Mouse (Mus musculus) forebrain, embryonic 11.5 days (tissue): ENCODE measurements around the gene Tmc3. TPM values are rescaled to one million over a fixed set of nuclear protein-coding genes. Genes with fewer than 3 reads are reported as not detected.

Experiments used
- ATAC-seq: fragments of 200-750 bp; cut with Nextera tagmentation; replicated peaks from 2 replicates; pipeline ENCODE4 v1.8.0; 2017; ENCODE audit warnings: moderate TSS enrichment; ENCODE audit not compliant: low FRiP score
- DNase-seq: peaks from one replicate; pipeline ENCODE4 v3.0.0-alpha.2; 2017; ENCODE audit warnings: low spot score
- H3K27ac ChIP-seq: fragments of 300-500 bp; sonication (generic); 2 replicates; pipeline ENCODE4 v1.5.1; 2014; ENCODE audit warnings: low read depth, low read length
- H3K27me3 ChIP-seq: fragments of 300-500 bp; sonication (generic); 2 replicates; pipeline ENCODE4 v1.6.1; 2014; ENCODE audit warnings: mild to moderate bottlenecking, low read length, mixed read lengths; ENCODE audit not compliant: control insufficient read depth, insufficient read depth
- H3K36me3 ChIP-seq: fragments of 300-500 bp; sonication (generic); 2 replicates; pipeline ENCODE4 v1.6.1; 2014; ENCODE audit warnings: mild to moderate bottlenecking, low read length, moderate library complexity, mixed read lengths; ENCODE audit not compliant: control insufficient read depth, insufficient read depth
- H3K4me1 ChIP-seq: fragments of 300-500 bp; sonication (generic); replicated peaks from 2 replicates; pipeline ENCODE4 v1.6.1; 2014; ENCODE audit warnings: low read length, mixed read lengths; ENCODE audit not compliant: control insufficient read depth, insufficient read depth
- H3K4me2 ChIP-seq: fragments of 300-500 bp; sonication (generic); 2 replicates; pipeline ENCODE4 v1.6.1; 2014; ENCODE audit warnings: low read depth, mild to moderate bottlenecking, low read length, moderate library complexity, mixed read lengths; ENCODE audit not compliant: severe bottlenecking
- H3K4me3 ChIP-seq: fragments of 300-500 bp; sonication (generic); 2 replicates; pipeline ENCODE4 v1.5.1; 2014; ENCODE audit warnings: low read depth, low read length
- H3K9ac ChIP-seq: fragments of 300-500 bp; sonication (generic); 2 replicates; pipeline ENCODE4 v1.6.1; 2014; ENCODE audit warnings: low read length
- H3K9me3 ChIP-seq: fragments of 300-500 bp; sonication (generic); 2 replicates; pipeline ENCODE4 v1.6.1; 2016; ENCODE audit warnings: low read length, mixed read lengths; ENCODE audit not compliant: control insufficient read depth
- WGBS: fragments of 180-500 bp; shearing (Covaris S2); extraction: QIAGEN DNeasy Blood & Tissue Kit; methylation state at CpG from one replicate; pipeline ENCODE4 v1.1.7; 2014; 5-methylcytosine and 5-hydroxymethylcytosine counted together
- polyA plus RNA-seq: library from polyadenylated mRNA; unstranded; fragments of >200 nt; fragmentation: Nextera tagmentation; extraction: Ambion mirVana; gene quantifications from 2 replicates; pipeline ENCODE4 v1.2.1, GENCODE M21; 2014

The Tmc3 gene
- polyA plus RNA-seq, 1 experiment from 2014 or later, result 0.17 TPM

DNA sequence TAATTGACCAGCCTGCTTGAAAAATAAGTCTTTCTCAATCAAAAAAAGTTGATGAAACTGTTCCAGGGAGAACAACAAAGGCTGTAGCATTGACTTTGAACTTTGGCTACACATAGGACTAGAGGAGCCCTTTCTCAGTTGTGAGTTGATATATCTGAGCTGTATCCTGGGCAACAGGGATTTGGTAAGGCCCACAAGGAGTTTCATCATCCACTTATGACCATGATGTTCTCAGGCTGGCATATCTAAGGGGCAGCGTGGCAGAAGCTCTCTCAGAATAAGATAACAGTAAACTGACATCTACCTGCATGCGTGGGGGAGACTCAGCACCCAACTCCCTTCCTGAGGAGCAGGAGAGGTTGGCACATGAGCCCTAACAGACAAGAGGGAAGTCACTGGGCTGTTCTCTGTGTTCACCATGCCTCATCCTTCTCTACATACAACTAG lies 68.9 kb downstream of the Tmc3 start:
- 83% methylated on average over 2 of the region's 2 CpGs for WGBS
- H3K4me3 ChIP-seq, result no peak overlapping the region
- H3K36me3 ChIP-seq, result no peaks in the 10 kb centered on the region
- no peaks in the 10 kb centered on the region for H3K4me1 ChIP-seq
- H3K4me2 ChIP-seq, result no peak overlapping the region
- no peaks in the 10 kb centered on the region for H3K9me3 ChIP-seq
- DNase-seq (no peak), ATAC-seq (no peak)
- no peaks in the 10 kb centered on the region for H3K27me3 ChIP-seq
- H3K27ac ChIP-seq, result no peak overlapping the region
- no peak overlapping the region for H3K9ac ChIP-seq

GRCm38 (mm10) chr7:83654196-83654595 lies 69.5 kb downstream of the Tmc3 start:
- Histone ChIP-seq H3K27ac (no peak overlapping the region), H3K9me3 (no peaks in the 10 kb centered on the region), H3K4me2 (no peak overlapping the region), H3K9ac (no peak overlapping the region), H3K4me1 (no peaks in the 10 kb centered on the region), H3K36me3 (no peaks in the 10 kb centered on the region), H3K4me3 (no peak overlapping the region), H3K27me3 (no peaks in the 10 kb centered on the region)
- 81% methylated on average over 2 of the region's 2 CpGs for WGBS
- no peak for DNase-seq
- ATAC-seq, result no peak

DNA sequence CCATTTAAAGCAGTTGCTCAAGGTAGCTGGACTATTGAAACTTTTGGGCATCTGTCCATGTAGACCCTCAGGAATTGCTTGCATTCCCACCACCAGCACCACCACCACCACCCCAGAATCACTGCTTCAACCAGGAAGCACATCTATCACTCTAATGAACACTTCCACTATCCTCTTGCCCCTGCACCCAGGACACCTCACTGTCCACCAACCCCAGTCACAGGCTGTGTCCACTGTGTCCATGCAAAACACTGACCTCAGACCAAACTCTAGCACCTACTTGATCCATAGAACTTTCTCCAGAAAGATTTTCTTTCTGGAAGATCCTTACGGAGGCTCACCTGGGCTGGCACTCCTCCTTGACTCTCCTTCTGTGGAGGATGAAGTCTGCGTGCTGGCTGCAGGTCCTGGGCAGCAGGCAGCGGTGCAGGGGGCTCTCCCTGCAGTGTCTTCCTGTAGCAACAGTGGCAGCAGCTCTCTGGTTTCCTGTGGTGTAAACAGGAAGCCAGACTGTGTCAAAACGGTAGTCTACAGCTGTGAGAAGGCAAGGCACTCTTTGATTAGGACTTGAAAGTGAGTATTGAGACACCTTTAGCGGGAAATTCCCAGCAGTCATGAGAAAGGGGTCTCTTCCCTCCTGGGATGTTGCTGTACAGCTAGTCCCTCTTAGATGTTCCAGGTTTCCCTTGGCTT lies 70.4 kb downstream of the Tmc3 start:
- WGBS, result 60% methylated on average over 5 of the region's 5 CpGs
- Histone ChIP-seq H3K36me3 (no peaks in the 10 kb centered on the region), H3K4me1 (no peaks in the 10 kb centered on the region), H3K4me2 (no peak overlapping the region), H3K4me3 (no peak overlapping the region), H3K27ac (no peak overlapping the region), H3K27me3 (no peaks in the 10 kb centered on the region), H3K9ac (no peak overlapping the region), H3K9me3 (no peaks in the 10 kb centered on the region)
- DNase-seq, result no peak
- no peak for ATAC-seq

DNA sequence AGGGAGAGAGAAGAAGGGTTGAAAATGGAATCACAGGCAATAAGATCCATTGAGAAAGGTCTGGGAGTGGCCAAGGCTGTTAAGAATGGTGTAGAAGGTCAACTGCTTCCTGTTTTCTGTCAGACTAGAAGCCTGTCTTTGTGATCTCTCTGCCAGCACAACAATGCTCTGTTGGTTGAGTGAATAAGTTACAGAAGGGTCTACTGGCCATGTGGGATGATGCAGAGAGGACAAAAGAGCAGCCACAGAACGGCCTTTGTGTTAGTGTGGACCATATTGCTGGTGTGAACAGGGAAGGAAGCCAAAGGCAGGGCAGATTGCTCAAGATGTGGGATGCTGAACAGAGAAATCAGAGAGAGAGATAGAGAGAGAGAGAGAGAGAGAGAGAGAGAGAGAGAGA lies 74.0 kb downstream of the Tmc3 start:
- H3K27ac ChIP-seq, result no peak overlapping the region
- DNase-seq (no peak), ATAC-seq (no peak)
- no peaks in the 10 kb centered on the region for H3K36me3 ChIP-seq
- no peak overlapping the region for H3K4me2 ChIP-seq
- no peaks in the 10 kb centered on the region for H3K27me3 ChIP-seq
- H3K9ac ChIP-seq, result no peak overlapping the region
- no peaks in the 10 kb centered on the region for H3K4me1 ChIP-seq
- H3K9me3 ChIP-seq, result no peaks in the 10 kb centered on the region
- no peak overlapping the region for H3K4me3 ChIP-seq
- 88% methylated on average over 1 of the region's 1 CpGs for WGBS

GRCm38 (mm10) chr7:83659159-83660065 lies 74.7 kb downstream of the Tmc3 start:
- Histone ChIP-seq H3K4me2 (no peak overlapping the region), H3K27me3 (no peaks in the 10 kb centered on the region), H3K4me1 (no peaks in the 10 kb centered on the region), H3K36me3 (no peaks in the 10 kb centered on the region), H3K27ac (no peak overlapping the region), H3K4me3 (no peak overlapping the region), H3K9ac (no peak overlapping the region), H3K9me3 (no peaks in the 10 kb centered on the region)
- 85% methylated on average over 9 of the region's 9 CpGs for WGBS
- no peak for ATAC-seq
- no peak for DNase-seq

DNA sequence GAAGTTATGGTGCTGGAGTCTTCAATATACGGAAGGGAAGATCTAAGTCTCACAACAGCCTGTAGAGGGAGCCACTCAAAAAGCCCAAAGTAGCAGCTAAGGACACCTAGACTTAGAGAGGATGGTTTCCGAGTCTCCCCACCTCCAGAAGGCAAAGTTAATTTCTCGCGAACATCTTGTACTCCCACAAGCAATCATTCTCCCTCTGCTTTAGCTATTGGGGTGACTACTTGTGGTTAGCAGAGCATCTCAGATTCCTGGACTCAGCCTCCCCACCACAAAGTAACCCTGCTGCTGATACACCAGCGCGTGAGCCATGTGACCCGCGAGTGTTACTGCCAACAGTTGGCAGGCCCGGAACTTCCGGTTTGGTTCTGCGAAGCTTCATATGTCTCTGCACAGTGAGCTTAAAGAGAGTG lies 75.6 kb downstream of the Tmc3 start:
- ATAC-seq (no peak), DNase-seq (no peak)
- Histone ChIP-seq H3K27me3 (no peaks in the 10 kb centered on the region), H3K9me3 (no peaks in the 10 kb centered on the region), H3K27ac (no peak overlapping the region), H3K36me3 (no peaks in the 10 kb centered on the region), H3K4me3 (no peak overlapping the region), H3K9ac (no peak overlapping the region), H3K4me2 (no peak overlapping the region), H3K4me1 (no peaks in the 10 kb centered on the region)
- 86% methylated on average over 11 of the region's 11 CpGs for WGBS

DNA sequence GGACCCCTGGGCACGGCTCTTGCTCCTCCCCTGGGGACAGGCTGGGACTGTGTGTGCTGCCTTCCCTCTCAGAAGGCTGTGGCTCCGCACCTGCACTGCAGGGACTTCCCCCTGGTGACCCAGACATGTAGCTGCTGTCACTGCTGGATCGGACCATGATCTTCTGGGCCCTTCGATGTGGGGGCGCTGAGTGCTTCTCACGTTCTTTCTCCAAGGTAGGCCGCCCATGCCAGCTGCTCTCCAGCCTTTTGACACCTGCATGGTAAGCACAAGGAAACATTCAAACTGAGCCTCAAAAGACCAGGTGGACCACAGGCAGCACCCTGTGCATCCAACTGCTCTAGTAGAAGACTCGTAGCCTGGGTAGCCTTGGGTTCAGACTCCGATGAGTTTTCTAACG lies 76.3 kb downstream of the Tmc3 start:
- no peak overlapping the region for H3K27ac ChIP-seq
- H3K4me2 ChIP-seq, result no peak overlapping the region
- H3K36me3 ChIP-seq, result no peaks in the 10 kb centered on the region
- whole genome bisulfite sequencing, result 85% methylated on average over 10 of the region's 10 CpGs
- H3K9ac ChIP-seq, result no peak overlapping the region
- no peaks in the 10 kb centered on the region for H3K4me1 ChIP-seq
- H3K4me3 ChIP-seq, result no peak overlapping the region
- no peaks in the 10 kb centered on the region for H3K9me3 ChIP-seq
- no peaks in the 10 kb centered on the region for H3K27me3 ChIP-seq
- ATAC-seq (no peak), DNase-seq (no peak)

- Histone ChIP-seq H3K9ac (no peak overlapping the region), H3K27ac (no peak overlapping the region), H3K4me3 (no peak overlapping the region), H3K4me1 (no peaks in the 10 kb centered on the region), H3K27me3 (no peaks in the 10 kb centered on the region), H3K9me3 (no peaks in the 10 kb centered on the region), H3K4me2 (no peak overlapping the region), H3K36me3 (no peaks in the 10 kb centered on the region)
- no peak for ATAC-seq
- DNase-seq, result no peak
- WGBS, result 93% methylated on average over 3 of the region's 3 CpGs
Observed at GRCm38 (mm10) chr7:83661763-83662162, 77.0 kb downstream of the Tmc3 start.
